Mouse (Mus musculus) embryonic facial prominence, embryonic 10.5 days (tissue): ENCODE measurements around the gene Sh2d6. TPM values are rescaled to one million over a fixed set of nuclear protein-coding genes. Genes with fewer than 3 reads are reported as not detected.

ENCODE experiments used
- polyA plus RNA-seq: library from polyadenylated mRNA; unstranded; fragments of >200 nt; fragmentation: Nextera tagmentation; extraction: Ambion mirVana; gene quantifications from 2 replicates; pipeline ENCODE4 v1.2.1, GENCODE M21; 2016

Gene Sh2d6
- polyA plus RNA-seq, 1 experiment from 2014 or later = 0.19 TPM

Other genes starting within 250 kb of the Sh2d6 start
- gene Sftpb, start 217.1 kb downstream of the Sh2d6 start, polyA plus RNA-seq = 0.18 TPM in 1 of 2 replicates, not detected in the other
- 83.4 and 85.3 TPM in 2 replicates for gene Usp39, start 176.5 kb downstream of the Sh2d6 start, polyA plus RNA-seq
- gene 0610030E20Rik, start 174.4 kb downstream of the Sh2d6 start, polyA plus RNA-seq = 28.0 and 28.8 TPM in 2 replicates
- 6.1 and 6.3 TPM in 2 replicates for gene Tmem150a, start 166.3 kb downstream of the Sh2d6 start, polyA plus RNA-seq
- gene Rnf181, start 154.8 kb downstream of the Sh2d6 start, polyA plus RNA-seq = 106 and 111 TPM in 2 replicates
- gene Vamp5, start 141.2 kb downstream of the Sh2d6 start, polyA plus RNA-seq = 13.6 and 15.9 TPM in 2 replicates
- 53.2 and 59.8 TPM in 2 replicates for gene Vamp8, start 131.0 kb downstream of the Sh2d6 start, polyA plus RNA-seq
- gene Ggcx, start 107.4 kb downstream of the Sh2d6 start, polyA plus RNA-seq = 20.4 and 21.1 TPM in 2 replicates
- gene Mat2a, start 82.1 kb downstream of the Sh2d6 start, polyA plus RNA-seq = 473 and 481 TPM in 2 replicates
- 14.8 and 16.0 TPM in 2 replicates for gene Capg, start 22.7 kb upstream of the Sh2d6 start, polyA plus RNA-seq
- 13.9 and 14.8 TPM in 2 replicates for gene Elmod3, start 76.7 kb upstream of the Sh2d6 start, polyA plus RNA-seq
- 8.6 and 8.9 TPM in 2 replicates for gene Retsat, start 76.8 kb upstream of the Sh2d6 start, polyA plus RNA-seq
- 26.2 and 27.9 TPM in 2 replicates for gene Tgoln1, start 95.3 kb upstream of the Sh2d6 start, polyA plus RNA-seq